Mouse (Mus musculus): Measurements from ENCODE around the gene Itsn1.

Itsn1 gene

GRCm38 (mm10) chr16:91811876-91812275, 82.8 kb downstream of the Itsn1 start:
- DNase-seq (ENCODE audit: low spot score in 2 of 2), result no peak

- no peak for DNase-seq (ENCODE audit: low spot score in 2 of 2)
These were observed 84.5 kb downstream of the Itsn1 start for GRCm38 (mm10) chr16:91813543-91813942.

GRCm38 (mm10) chr16:91815067-91815466, 86.0 kb downstream of the Itsn1 start:
- DNase-seq (ENCODE audit: low spot score in 2 of 2), result no peak

- no peak for DNase-seq (ENCODE audit: low spot score in 2 of 2)
These were observed 91.2 kb downstream of the Itsn1 start for GRCm38 (mm10) chr16:91820299-91820698.

GRCm38 (mm10) chr16:91822325-91822724, 93.2 kb downstream of the Itsn1 start:
- DNase-seq (ENCODE audit: low spot score in 2 of 2), result no peak

GRCm38 (mm10) chr16:91822759-91823158, 93.7 kb downstream of the Itsn1 start:
- no peak for DNase-seq (ENCODE audit: low spot score in 2 of 2)

- DNase-seq (ENCODE audit: low spot score in 2 of 2), result no peak
These were observed 96.8 kb downstream of the Itsn1 start for GRCm38 (mm10) chr16:91825774-91826325.

- no peak for DNase-seq (ENCODE audit: low spot score in 2 of 2)
These were observed 97.8 kb downstream of the Itsn1 start for GRCm38 (mm10) chr16:91826893-91827292.

- no peak for DNase-seq (ENCODE audit: low spot score in 2 of 2)
These were observed 98.4 kb downstream of the Itsn1 start for GRCm38 (mm10) chr16:91827456-91827855.

GRCm38 (mm10) chr16:91828160-91828559, 99.1 kb downstream of the Itsn1 start:
- no peak for DNase-seq (ENCODE audit: low spot score in 2 of 2)

- DNase-seq (ENCODE audit: low spot score in 2 of 2), result no peak
These were observed 99.5 kb downstream of the Itsn1 start for GRCm38 (mm10) chr16:91828603-91829002.

- DNase-seq (ENCODE audit: low spot score in 2 of 2), result no peak
These were observed 100.0 kb downstream of the Itsn1 start for GRCm38 (mm10) chr16:91829121-91829520.

GRCm38 (mm10) chr16:91830260-91830659, 101.2 kb downstream of the Itsn1 start:
- DNase-seq (ENCODE audit: low spot score in 2 of 2), result no peak

- DNase-seq (ENCODE audit: low spot score in 2 of 2), result no peak
These were observed 104.0 kb downstream of the Itsn1 start for GRCm38 (mm10) chr16:91833121-91833520.

GRCm38 (mm10) chr16:91833558-91833957, 104.5 kb downstream of the Itsn1 start:
- no peak for DNase-seq (ENCODE audit: low spot score in 2 of 2)

- DNase-seq (ENCODE audit: low spot score in 2 of 2), result no peak
These were observed 104.9 kb downstream of the Itsn1 start for GRCm38 (mm10) chr16:91833981-91834380.

GRCm38 (mm10) chr16:91835790-91836189, 106.7 kb downstream of the Itsn1 start:
- no peak for DNase-seq (ENCODE audit: low spot score in 2 of 2)

- DNase-seq (ENCODE audit: low spot score in 2 of 2), result no peak
These were observed 107.8 kb downstream of the Itsn1 start for GRCm38 (mm10) chr16:91836592-91837557.

GRCm38 (mm10) chr16:91837558-91838041, 108.5 kb downstream of the Itsn1 start:
- DNase-seq (ENCODE audit: low spot score in 2 of 2), result no peak

- DNase-seq (ENCODE audit: low spot score in 2 of 2), result no peak
These were observed 109.7 kb downstream of the Itsn1 start for GRCm38 (mm10) chr16:91838771-91839170.

GRCm38 (mm10) chr16:91839462-91839861, 110.4 kb downstream of the Itsn1 start:
- DNase-seq (ENCODE audit: low spot score in 2 of 2), result no peak

- DNase-seq (ENCODE audit: low spot score in 2 of 2), result no peak
These were observed 112.0 kb downstream of the Itsn1 start for GRCm38 (mm10) chr16:91841026-91841630.
